Mouse (Mus musculus): ENCODE results near the gene Kcnab3.

DNA sequence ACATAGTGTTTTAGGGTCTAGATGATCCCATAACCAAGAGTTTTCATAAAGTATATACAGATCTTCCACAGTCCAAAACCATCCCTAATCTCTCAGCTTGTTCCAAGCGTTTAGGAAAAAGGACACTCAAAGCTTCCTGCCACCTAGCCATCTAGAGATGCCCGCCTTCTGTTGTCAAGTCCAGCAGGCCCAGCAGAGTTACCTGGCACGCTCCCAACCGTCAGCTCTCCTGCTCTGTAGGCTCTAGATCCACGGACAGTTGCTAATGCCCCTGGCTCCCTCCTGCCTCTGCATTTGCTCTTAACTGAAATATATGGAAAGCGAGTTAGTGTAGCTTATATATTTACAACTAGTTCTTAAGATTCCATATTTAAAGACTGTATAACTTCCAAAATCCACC lies 55.3 kb downstream of the Kcnab3 start:
- no peak for TF ChIP-seq TAL1 (IDR thresholded peaks at IDR 0.05; ENCODE audit: low read length)
- TF ChIP-seq GATA1 (IDR thresholded peaks at IDR 0.05; ENCODE audit: low read length), result no peak

Data from erythroblast, embryonic 14.5 days (primary cell).